Mouse (Mus musculus): ENCODE data around the gene Sema3f. TPM values are rescaled to one million over a fixed set of nuclear protein-coding genes. Genes with fewer than 3 reads are reported as not detected.

Sema3f gene
- total RNA-seq, 1 experiment from 2014 or later: 0.23 TPM

GRCm38 (mm10) chr9:107716951-107717350 lies 6.7 kb upstream of the Sema3f start:
- ATAC-seq (replicated peaks; ENCODE audit: low read depth, poor library complexity, severe bottlenecking): no peak

- ATAC-seq (replicated peaks; ENCODE audit: low read depth, poor library complexity, severe bottlenecking): no peak
Measured at GRCm38 (mm10) chr9:107715632-107716031, 5.4 kb upstream of the Sema3f start.

- ATAC-seq (replicated peaks; ENCODE audit: low read depth, poor library complexity, severe bottlenecking): no peak
Measured at GRCm38 (mm10) chr9:107714221-107714952, 4.1 kb upstream of the Sema3f start.

GRCm38 (mm10) chr9:107709096-107709696 lies 1.1 kb downstream of the Sema3f start:
- ATAC-seq (replicated peaks; ENCODE audit: low read depth, poor library complexity, severe bottlenecking): no peak

- no peak for ATAC-seq (replicated peaks; ENCODE audit: low read depth, poor library complexity, severe bottlenecking)
Measured at GRCm38 (mm10) chr9:107708439-107709095, 1.7 kb downstream of the Sema3f start.

- no peak for ATAC-seq (replicated peaks; ENCODE audit: low read depth, poor library complexity, severe bottlenecking)
Measured at GRCm38 (mm10) chr9:107707701-107708438, 2.4 kb downstream of the Sema3f start.

- ATAC-seq (replicated peaks; ENCODE audit: low read depth, poor library complexity, severe bottlenecking): peak; percentile 27; the same call in 1 of the 2 replicates
Measured at GRCm38 (mm10) chr9:107706781-107707211, 3.5 kb downstream of the Sema3f start.

- ATAC-seq (replicated peaks; ENCODE audit: low read depth, poor library complexity, severe bottlenecking): no peak
Measured at GRCm38 (mm10) chr9:107703337-107704122, 6.7 kb downstream of the Sema3f start.

- ATAC-seq (replicated peaks; ENCODE audit: low read depth, poor library complexity, severe bottlenecking): no peak
Measured at GRCm38 (mm10) chr9:107702606-107703185, 7.6 kb downstream of the Sema3f start.

GRCm38 (mm10) chr9:107701594-107701993 lies 8.7 kb downstream of the Sema3f start:
- no peak for ATAC-seq (replicated peaks; ENCODE audit: low read depth, poor library complexity, severe bottlenecking)

GRCm38 (mm10) chr9:107700114-107700571 lies 10.1 kb downstream of the Sema3f start:
- ATAC-seq (replicated peaks; ENCODE audit: low read depth, poor library complexity, severe bottlenecking): no peak

- ATAC-seq (replicated peaks; ENCODE audit: low read depth, poor library complexity, severe bottlenecking): no peak
Measured at GRCm38 (mm10) chr9:107699376-107699980, 10.8 kb downstream of the Sema3f start.

- no peak for ATAC-seq (replicated peaks; ENCODE audit: low read depth, poor library complexity, severe bottlenecking)
Measured at GRCm38 (mm10) chr9:107698611-107699190, 11.6 kb downstream of the Sema3f start.

- ATAC-seq (replicated peaks; ENCODE audit: low read depth, poor library complexity, severe bottlenecking): no peak
Measured at GRCm38 (mm10) chr9:107697811-107698521, 12.3 kb downstream of the Sema3f start.

- ATAC-seq (replicated peaks; ENCODE audit: low read depth, poor library complexity, severe bottlenecking): no peak
Measured at GRCm38 (mm10) chr9:107696845-107697610, 13.2 kb downstream of the Sema3f start.

- no peak; the same call in 1 of the 2 replicates for ATAC-seq (replicated peaks; ENCODE audit: low read depth, poor library complexity, severe bottlenecking)
Measured at GRCm38 (mm10) chr9:107696106-107696479, 14.2 kb downstream of the Sema3f start.

- no peak for ATAC-seq (replicated peaks; ENCODE audit: low read depth, poor library complexity, severe bottlenecking)
Measured at GRCm38 (mm10) chr9:107695441-107696105, 14.7 kb downstream of the Sema3f start.

Measured in common myeloid progenitor, adult 5-6 weeks (primary cell).